Mouse (Mus musculus): ENCODE measurements around the gene Raver1. TPM values are rescaled to one million over a fixed set of nuclear protein-coding genes. Genes with fewer than 3 reads are reported as not detected.

The Raver1 gene
- polyA plus RNA-seq, 1 experiment = 90.8 TPM

- Histone ChIP-seq H3K36me3 (ENCODE audit: control insufficient read depth, insufficient read depth, low read length) (peaks cover 34% of the 10 kb centered on the region), H3K4me3 (ENCODE audit: low read depth, low read length) (peak overlapping the region; percentile 88), H3K27me3 (ENCODE audit: control insufficient read depth, insufficient read depth, low read length) (no peaks in the 10 kb centered on the region), H3K27ac (ENCODE audit: insufficient read depth, low read depth, low read length) (peak overlapping the region; percentile 87), H3K4me1 (ENCODE audit: control insufficient read depth, insufficient read depth, insufficient read length, low read length) (peaks cover 20% of the 10 kb centered on the region)
- WGBS = 1% methylated on average over 24 of the region's 24 CpGs
- TF ChIP-seq CTCF (IDR thresholded peaks at IDR 0.05; ENCODE audit: extremely low read depth, insufficient read length, insufficient replicate concordance, low read depth, low read length) = no peak
- no peak for TF ChIP-seq POLR2A (IDR thresholded peaks at IDR 0.05; ENCODE audit: low read depth, low read length)
Observed at GRCm38 (mm10) chr9:21090972-21091706, 669 bp downstream of the Raver1 start.

- 57% methylated on average over 1 of the region's 1 CpGs for WGBS
- Histone ChIP-seq H3K27me3 (ENCODE audit: control insufficient read depth, insufficient read depth, low read length) (no peaks in the 10 kb centered on the region), H3K4me1 (ENCODE audit: control insufficient read depth, insufficient read depth, insufficient read length, low read length) (peaks cover 22% of the 10 kb centered on the region), H3K27ac (ENCODE audit: insufficient read depth, low read depth, low read length) (peak overlapping the region; percentile 87), H3K4me3 (ENCODE audit: low read depth, low read length) (peak overlapping the region; percentile 88), H3K36me3 (ENCODE audit: control insufficient read depth, insufficient read depth, low read length) (peaks cover 39% of the 10 kb centered on the region)
- TF ChIP-seq POLR2A (IDR thresholded peaks at IDR 0.05; ENCODE audit: low read depth, low read length) (no peak), CTCF (IDR thresholded peaks at IDR 0.05; ENCODE audit: extremely low read depth, insufficient read length, insufficient replicate concordance, low read depth, low read length) (no peak)
Observed at GRCm38 (mm10) chr9:21090537-21090936, 1.3 kb downstream of the Raver1 start.

- H3K27ac ChIP-seq (ENCODE audit: insufficient read depth, low read depth, low read length) = no peak overlapping the region
- no peak overlapping the region for H3K4me3 ChIP-seq (ENCODE audit: low read depth, low read length)
- H3K36me3 ChIP-seq (ENCODE audit: control insufficient read depth, insufficient read depth, low read length) = peaks cover 85% of the 10 kb centered on the region
- whole genome bisulfite sequencing = 77% methylated on average over 3 of the region's 3 CpGs
- H3K4me1 ChIP-seq (ENCODE audit: control insufficient read depth, insufficient read depth, insufficient read length, low read length) = peaks cover 9% of the 10 kb centered on the region
- H3K27me3 ChIP-seq (ENCODE audit: control insufficient read depth, insufficient read depth, low read length) = no peaks in the 10 kb centered on the region
- TF ChIP-seq CTCF (IDR thresholded peaks at IDR 0.05; ENCODE audit: extremely low read depth, insufficient read length, insufficient replicate concordance, low read depth, low read length) (no peak), POLR2A (IDR thresholded peaks at IDR 0.05; ENCODE audit: low read depth, low read length) (no peak)
Observed at GRCm38 (mm10) chr9:21083324-21083723, 8.5 kb downstream of the Raver1 start.

GRCm38 (mm10) chr9:21081127-21081526 is 10.7 kb downstream of the Raver1 start:
- TF ChIP-seq POLR2A (IDR thresholded peaks at IDR 0.05; ENCODE audit: low read depth, low read length) (no peak), CTCF (IDR thresholded peaks at IDR 0.05; ENCODE audit: extremely low read depth, insufficient read length, insufficient replicate concordance, low read depth, low read length) (no peak)

GRCm38 (mm10) chr9:21075625-21076024 is 16.2 kb downstream of the Raver1 start:
- 97% methylated on average over 3 of the region's 3 CpGs for WGBS
- Histone ChIP-seq H3K27me3 (ENCODE audit: control insufficient read depth, insufficient read depth, low read length) (no peaks in the 10 kb centered on the region), H3K27ac (ENCODE audit: insufficient read depth, low read depth, low read length) (no peak overlapping the region), H3K36me3 (ENCODE audit: control insufficient read depth, insufficient read depth, low read length) (peaks cover 51% of the 10 kb centered on the region), H3K4me3 (ENCODE audit: low read depth, low read length) (no peak overlapping the region), H3K4me1 (ENCODE audit: control insufficient read depth, insufficient read depth, insufficient read length, low read length) (peaks cover 2% of the 10 kb centered on the region; the same call in 1 of the 2 replicates)
- no peak for TF ChIP-seq CTCF (IDR thresholded peaks at IDR 0.05; ENCODE audit: extremely low read depth, insufficient read length, insufficient replicate concordance, low read depth, low read length)
- TF ChIP-seq POLR2A (IDR thresholded peaks at IDR 0.05; ENCODE audit: low read depth, low read length) = no peak

More at GRCm38 (mm10) chr9:21081127-21081526, 10.7 kb downstream of the Raver1 start:
- Histone ChIP-seq H3K4me3 (ENCODE audit: low read depth, low read length) (no peak overlapping the region), H3K36me3 (ENCODE audit: control insufficient read depth, insufficient read depth, low read length) (peaks cover 82% of the 10 kb centered on the region), H3K27me3 (ENCODE audit: control insufficient read depth, insufficient read depth, low read length) (no peaks in the 10 kb centered on the region), H3K27ac (ENCODE audit: insufficient read depth, low read depth, low read length) (no peak overlapping the region), H3K4me1 (ENCODE audit: control insufficient read depth, insufficient read depth, insufficient read length, low read length) (peaks cover 1% of the 10 kb centered on the region)
- 85% methylated on average over 9 of the region's 9 CpGs for WGBS

- H3K27ac ChIP-seq (ENCODE audit: insufficient read depth, low read depth, low read length) = no peak overlapping the region
- no peaks in the 10 kb centered on the region for H3K27me3 ChIP-seq (ENCODE audit: control insufficient read depth, insufficient read depth, low read length)
Observed at GRCm38 (mm10) chr9:21074173-21074572, 17.6 kb downstream of the Raver1 start.

GRCm38 (mm10) chr9:21073044-21073840 is 18.6 kb downstream of the Raver1 start, which contains the start of the genes Gm49373 and Fdx1l:
Gene Gm49373, minus strand, starts transcription at chr9:21073096.
Gene Fdx1l, minus strand, starts transcription at chr9:21073614.
- Histone ChIP-seq H3K4me1 (ENCODE audit: control insufficient read depth, insufficient read depth, insufficient read length, low read length) (peaks cover 2% of the 10 kb centered on the region; the same call in 1 of the 2 replicates), H3K27ac (ENCODE audit: insufficient read depth, low read depth, low read length) (peak within 1 kb of the TSS; percentile 72), H3K27me3 (ENCODE audit: control insufficient read depth, insufficient read depth, low read length) (no peaks in the 10 kb centered on the region), H3K4me3 (ENCODE audit: low read depth, low read length) (peak within 1 kb of the TSS; percentile 79), H3K36me3 (ENCODE audit: control insufficient read depth, insufficient read depth, low read length) (peaks cover 27% of the 10 kb centered on the region)
- 1% methylated on average over 58 of the region's 58 CpGs for WGBS
- TF ChIP-seq POLR2A (IDR thresholded peaks at IDR 0.05; ENCODE audit: low read depth, low read length) = peak; percentile 30; the same call in 1 of the 2 replicates
- TF ChIP-seq CTCF (IDR thresholded peaks at IDR 0.05; ENCODE audit: extremely low read depth, insufficient read length, insufficient replicate concordance, low read depth, low read length) = no peak

More at GRCm38 (mm10) chr9:21074173-21074572, 17.6 kb downstream of the Raver1 start:
- peaks cover 36% of the 10 kb centered on the region for H3K36me3 ChIP-seq (ENCODE audit: control insufficient read depth, insufficient read depth, low read length)
- WGBS = 56% methylated on average over 1 of the region's 1 CpGs
- TF ChIP-seq CTCF (IDR thresholded peaks at IDR 0.05; ENCODE audit: extremely low read depth, insufficient read length, insufficient replicate concordance, low read depth, low read length) = no peak
- peaks cover 2% of the 10 kb centered on the region; the same call in 1 of the 2 replicates for H3K4me1 ChIP-seq (ENCODE audit: control insufficient read depth, insufficient read depth, insufficient read length, low read length)
- H3K4me3 ChIP-seq (ENCODE audit: low read depth, low read length) = no peak overlapping the region
